Mouse (Mus musculus) kidney, adult 2 months (tissue): Measurements from ENCODE around the gene Eif2ak2.

Experiments used
- CTCF ChIP-seq: fragments of 200-500 bp; conservative IDR thresholded peaks from 2 replicates; pipeline ENCODE4 v1.5.1; 2011; ENCODE audit warnings: low read depth, mild to moderate bottlenecking, control low read depth, low read length, moderate library complexity, mixed read lengths; ENCODE audit not compliant: insufficient read depth, insufficient read length
- POLR2A ChIP-seq: fragments of 200-500 bp; IDR thresholded peaks from one replicate; pipeline ENCODE4 v1.6.1; 2011; ENCODE audit warnings: low read depth, low read length, control low read depth

- no peak for TF ChIP-seq POLR2A
- no peak for TF ChIP-seq CTCF
Observed at GRCm38 (mm10) chr17:78809582-78809981, 72.8 kb downstream of the Eif2ak2 start.
